ENCODE assay signal across 8 mouse cellular contexts in genomic region chrX:59179081-59179596, GRCm38 (mm10).
A peak's percentile ranks its signal among the peaks of the same experiment; 100 is the strongest.
DNase-seq lines count a peak whose midpoint lies in the region; ATAC-seq and TF ChIP-seq lines count a peak whose summit lies in the region.

No protein-coding gene starts in this region.

- H3K4me3 ChIP-seq in forebrain, embryonic 15.5 days = no peak overlapping the region
- H3K4me3 ChIP-seq in hindbrain, embryonic 13.5 days = no peak overlapping the region
- H3K4me3 ChIP-seq in stomach, postnatal 0 days (ENCODE audit: low read depth, low read length) = no peak overlapping the region

- ATAC-seq in frontal cortex, adult (ENCODE audit: low TSS enrichment) = peak; percentile 84
- peak; percentile 92 for ATAC-seq in forebrain, embryonic 15.5 days (replicated peaks)
- ATAC-seq in hindbrain, embryonic 13.5 days (ENCODE audit: low FRiP score) = peak; percentile 90
- peak; percentile 54; the same call in 1 of the 2 replicates for ATAC-seq in megakaryocyte progenitor cell, adult 5-6 weeks (replicated peaks; ENCODE audit: poor library complexity)
- no peak for ATAC-seq in stomach, postnatal 0 days (ENCODE audit: low FRiP score, low TSS enrichment)

- 15% methylated on average over 3 of the region's 3 CpGs for WGBS in forebrain, embryonic 15.5 days
- WGBS in hindbrain, embryonic 13.5 days = 28% methylated on average over 3 of the region's 3 CpGs
- 11% methylated on average over 3 of the region's 3 CpGs for WGBS in stomach, postnatal 0 days

- H3K9ac ChIP-seq in forebrain, embryonic 15.5 days (replicated peaks) = no peak overlapping the region
- no peak overlapping the region for H3K9ac ChIP-seq in hindbrain, embryonic 13.5 days
- H3K9ac ChIP-seq in stomach, postnatal 0 days (ENCODE audit: low read length) = no peak overlapping the region

- no peak for TF ChIP-seq EP300 in stomach, postnatal 0 days (optimal IDR thresholded peaks at IDR 0.05)

- peaks cover 13% of the 10 kb centered on the region for H3K4me1 ChIP-seq in forebrain, embryonic 15.5 days
- H3K4me1 ChIP-seq in hindbrain, embryonic 13.5 days (replicated peaks) = 0 out of 2 replicates have a peak, but pooled peaks cover 8% of the 10 kb centered on the region
- H3K4me1 ChIP-seq in stomach, postnatal 0 days (replicated peaks; ENCODE audit: control insufficient read depth, insufficient read depth) = no peaks in the 10 kb centered on the region

- H3K36me3 ChIP-seq in forebrain, embryonic 15.5 days = no peaks in the 10 kb centered on the region
- no peaks in the 10 kb centered on the region for H3K36me3 ChIP-seq in hindbrain, embryonic 13.5 days
- no peaks in the 10 kb centered on the region for H3K36me3 ChIP-seq in stomach, postnatal 0 days (ENCODE audit: control insufficient read depth, insufficient read depth, low read length)

- peak overlapping the region; percentile 63 for H3K27ac ChIP-seq in forebrain, embryonic 15.5 days (replicated peaks)
- H3K27ac ChIP-seq in hindbrain, embryonic 13.5 days = peak overlapping the region; percentile 64
- H3K27ac ChIP-seq in stomach, postnatal 0 days (replicated peaks) = no peak overlapping the region

- no peak overlapping the region for H3K4me2 ChIP-seq in forebrain, embryonic 15.5 days (replicated peaks)
- H3K4me2 ChIP-seq in hindbrain, embryonic 13.5 days = no peak overlapping the region
- H3K4me2 ChIP-seq in stomach, postnatal 0 days (replicated peaks; ENCODE audit: low read depth) = no peak overlapping the region

- TF ChIP-seq CTCF in stomach, postnatal 0 days (IDR thresholded peaks at IDR 0.05; ENCODE audit: low read depth) = peak; percentile 43

- H3K27me3 ChIP-seq in forebrain, embryonic 15.5 days = no peaks in the 10 kb centered on the region
- no peaks in the 10 kb centered on the region for H3K27me3 ChIP-seq in hindbrain, embryonic 13.5 days
- H3K27me3 ChIP-seq in stomach, postnatal 0 days (ENCODE audit: control insufficient read depth, insufficient read depth, low read length) = no peaks in the 10 kb centered on the region

- DNase-seq in frontal cortex, postnatal 25 days (ENCODE audit: low spot score in 2 of 2) = no peak
- peak; percentile 59 to 64 for DNase-seq in cerebellum, adult 18-20 months
- peak; percentile 11 for DNase-seq in stomach, postnatal 0 days (ENCODE audit: low spot score)
- no peak for DNase-seq in ovary, postnatal 14 days (ENCODE audit: low spot score)

- H3K9me3 ChIP-seq in forebrain, embryonic 15.5 days = no peaks in the 10 kb centered on the region
- no peaks in the 10 kb centered on the region for H3K9me3 ChIP-seq in hindbrain, embryonic 13.5 days
- H3K9me3 ChIP-seq in stomach, postnatal 0 days (ENCODE audit: control insufficient read depth, low read length) = no peaks in the 10 kb centered on the region

Comparison
In these comparisons a context has a peak if more than half of its experiments do, and no peak if none do; other contexts are left out.
1. DNase-seq: peak in cerebellum, adult 18-20 months (2 of 2) and stomach, postnatal 0 days (single experiment); none in frontal cortex, postnatal 25 days (0 of 2) and ovary, postnatal 14 days (single experiment).